Mouse (Mus musculus) ovary, adult 18-20 months (tissue): ENCODE data around the gene Ccdc134.

Source experiments
- DNase-seq: peaks from one replicate; pipeline ENCODE4 v3.0.0; 2022; ENCODE audit warnings: low spot score, mixed read lengths

Ccdc134 gene

DNA sequence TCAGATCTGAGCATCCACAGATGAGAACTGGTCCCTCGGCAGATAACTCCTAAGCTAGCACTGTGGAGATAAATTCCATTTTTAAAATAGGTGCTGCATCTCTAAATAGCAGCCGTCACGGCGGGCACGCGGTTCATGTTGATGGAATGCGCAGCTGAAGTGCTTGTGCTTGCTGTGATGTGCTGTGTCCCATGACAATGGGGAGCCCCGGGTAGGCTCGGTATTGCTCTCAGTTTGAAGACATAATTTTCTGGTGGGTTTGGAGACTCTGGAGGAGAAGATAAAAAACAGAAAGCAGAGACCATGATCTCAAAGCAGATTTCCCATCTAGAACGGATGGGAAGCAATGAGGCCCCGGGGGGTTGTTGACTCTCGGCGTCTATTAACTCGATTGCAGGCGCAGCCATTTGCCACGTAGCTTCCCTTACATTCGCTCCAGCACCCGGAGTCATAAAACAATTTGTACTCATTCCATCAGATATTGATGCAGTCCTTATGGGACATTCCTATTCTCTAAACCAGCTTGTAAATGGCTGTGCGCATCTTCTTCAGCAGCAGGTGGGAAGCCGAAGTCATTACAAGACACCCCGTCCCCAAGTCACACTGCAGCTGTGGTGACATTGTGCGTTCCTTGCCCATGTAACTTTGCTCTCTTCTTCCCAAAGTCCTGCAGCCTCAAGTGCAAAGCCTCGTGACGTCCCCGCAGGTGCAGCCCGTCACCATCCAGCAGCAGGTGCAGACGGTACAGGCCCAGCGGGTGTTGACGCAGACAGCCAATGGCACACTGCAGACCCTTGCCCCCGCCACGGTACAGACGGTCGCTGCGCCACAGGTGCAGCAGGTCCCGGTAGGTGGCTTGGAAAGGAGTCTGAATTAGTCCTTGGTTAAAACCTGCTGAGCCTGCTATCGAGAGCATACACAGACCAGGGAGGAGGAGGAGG, 43.0 kb downstream of the Ccdc134 start:
- no peak for DNase-seq

DNA sequence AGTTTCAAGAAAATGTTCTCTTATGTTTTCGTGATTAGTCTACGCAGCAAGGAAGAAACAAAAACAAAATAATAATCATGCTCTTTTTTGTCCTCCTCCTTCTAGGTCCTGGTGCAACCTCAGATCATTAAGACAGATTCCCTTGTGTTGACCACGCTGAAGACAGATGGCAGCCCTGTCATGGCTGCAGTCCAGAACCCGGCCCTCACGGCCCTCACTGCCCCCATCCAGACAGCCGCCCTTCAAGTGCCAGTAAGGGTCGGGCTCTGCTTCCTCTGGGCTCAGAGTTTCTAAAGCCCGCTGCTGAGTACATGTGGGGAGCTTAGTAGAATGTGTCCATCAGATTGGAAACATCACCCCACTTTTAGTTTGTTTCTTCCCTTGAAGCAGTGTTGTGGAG, 44.9 kb downstream of the Ccdc134 start:
- no peak for DNase-seq

DNA sequence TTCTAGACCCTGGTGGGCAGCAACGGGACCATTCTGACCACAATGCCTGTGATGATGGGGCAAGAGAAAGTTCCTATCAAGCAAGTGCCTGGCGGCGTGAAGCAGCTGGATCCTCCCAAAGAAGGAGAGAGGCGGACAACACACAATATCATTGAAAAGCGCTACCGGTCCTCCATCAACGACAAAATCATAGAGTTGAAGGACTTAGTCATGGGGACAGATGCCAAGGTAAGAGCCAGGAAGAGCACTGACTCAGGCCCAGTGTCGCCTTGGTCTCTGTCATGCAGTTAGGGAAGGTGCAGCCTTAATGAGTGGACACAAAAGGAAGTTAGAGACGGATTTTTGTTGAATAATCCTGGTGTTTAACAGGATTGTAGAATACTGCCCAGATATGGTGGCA, 47.4 kb downstream of the Ccdc134 start:
- no peak for DNase-seq

DNA sequence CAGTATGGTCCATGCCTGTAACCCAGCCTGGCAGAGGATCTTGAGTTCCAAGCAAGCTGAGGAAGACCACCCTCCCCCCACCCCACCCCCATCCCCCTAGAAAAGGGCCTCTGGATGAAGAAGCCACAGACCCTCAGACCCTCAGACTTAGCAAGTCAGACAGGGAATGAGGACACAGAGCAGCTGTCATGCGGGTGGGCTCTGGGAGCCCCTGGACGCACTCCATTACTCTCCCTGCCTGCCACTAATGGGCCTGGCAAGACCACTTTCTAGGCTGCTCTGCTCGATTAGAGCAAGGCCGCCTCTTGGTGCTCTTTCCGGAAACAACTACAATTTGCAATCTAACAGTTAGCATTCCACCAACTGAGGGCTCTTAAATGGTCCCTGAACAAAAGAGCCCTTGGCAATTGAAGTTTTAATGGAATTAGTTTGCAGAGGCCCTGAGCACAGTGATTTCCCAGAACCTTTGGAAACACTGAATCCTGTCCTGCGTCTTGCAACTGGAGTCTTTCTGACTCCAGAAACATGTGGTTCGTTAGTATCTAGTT, 50.1 kb downstream of the Ccdc134 start:
- DNase-seq = no peak

DNA sequence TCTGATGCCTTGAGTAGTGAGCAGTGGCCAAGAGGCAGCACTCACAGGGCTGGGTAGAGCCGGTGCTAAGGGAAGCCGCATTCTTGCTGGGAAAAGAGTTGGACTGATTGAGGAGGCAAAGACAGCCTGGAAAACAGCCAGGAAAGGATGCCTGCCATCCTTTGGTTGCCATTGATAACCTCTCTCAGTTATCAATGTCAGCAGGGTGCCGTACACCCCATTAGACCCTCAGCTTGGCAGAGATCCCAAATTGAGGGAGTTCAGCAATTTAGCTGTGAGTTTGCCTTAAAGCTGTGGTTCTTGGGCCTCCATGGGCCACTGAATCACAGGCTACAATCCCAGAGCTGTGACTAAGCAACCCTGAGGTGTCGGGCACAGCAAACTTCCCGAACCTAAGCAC, 53.4 kb downstream of the Ccdc134 start:
- no peak for DNase-seq

DNA sequence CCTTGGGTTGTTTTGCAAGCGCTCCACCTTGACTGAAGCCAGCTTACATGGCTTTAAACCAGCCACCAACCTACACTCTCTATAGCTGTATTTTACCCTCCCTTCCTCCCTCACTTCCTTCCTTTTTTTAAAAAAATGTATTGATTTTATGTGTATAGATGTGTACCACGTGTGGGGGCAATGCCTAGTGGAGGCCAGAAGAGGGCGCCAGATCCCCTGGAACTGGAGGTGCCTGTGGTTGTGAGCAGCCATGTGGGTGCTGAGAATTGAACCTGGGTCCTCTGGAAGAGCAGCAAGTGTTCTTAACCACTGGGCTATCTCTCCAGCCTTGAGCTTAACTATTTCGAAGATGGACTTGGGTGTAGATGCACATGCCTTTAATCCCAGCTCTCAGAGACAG, 54.6 kb downstream of the Ccdc134 start:
- no peak for DNase-seq

DNA sequence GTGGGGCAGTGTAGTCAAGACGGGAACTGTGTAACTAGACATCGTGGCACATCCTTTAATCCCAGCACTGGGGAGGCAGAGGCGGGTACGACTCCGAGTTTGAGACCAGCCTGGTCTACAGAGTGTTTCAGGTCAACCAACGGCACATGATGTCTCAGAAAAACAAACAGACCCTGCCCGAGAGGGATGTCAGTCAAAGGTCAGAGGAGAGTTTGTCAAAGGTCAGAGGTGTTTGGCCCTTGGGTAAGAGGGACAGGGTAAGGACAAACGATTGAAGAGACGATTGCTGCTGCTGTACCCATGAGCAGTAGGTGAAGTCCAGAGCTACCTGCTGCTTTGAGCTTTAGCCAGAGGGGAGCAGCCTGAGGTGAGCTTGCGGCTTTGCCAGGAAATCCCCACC, 55.9 kb downstream of the Ccdc134 start:
- DNase-seq = no peak

DNA sequence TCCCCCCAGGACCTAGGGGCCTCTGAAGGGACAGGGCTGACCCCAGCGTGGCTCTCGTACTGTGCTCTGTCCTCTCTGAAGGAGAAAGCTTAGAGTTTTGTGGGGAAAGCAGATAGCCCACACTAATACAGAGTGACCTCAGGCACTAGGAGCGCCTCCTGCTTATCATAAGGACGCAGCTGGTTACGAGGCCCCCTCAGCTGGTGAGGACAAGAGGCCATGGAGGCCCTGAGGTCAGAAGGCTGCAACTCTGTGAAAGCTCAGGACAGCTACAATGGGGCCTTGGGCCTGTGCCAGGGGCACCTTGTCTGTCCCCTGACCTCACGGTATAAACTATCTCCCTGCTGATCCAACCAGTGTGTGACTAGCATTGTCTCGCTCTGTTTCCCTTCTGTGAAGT, 56.5 kb downstream of the Ccdc134 start:
- DNase-seq = no peak

DNA sequence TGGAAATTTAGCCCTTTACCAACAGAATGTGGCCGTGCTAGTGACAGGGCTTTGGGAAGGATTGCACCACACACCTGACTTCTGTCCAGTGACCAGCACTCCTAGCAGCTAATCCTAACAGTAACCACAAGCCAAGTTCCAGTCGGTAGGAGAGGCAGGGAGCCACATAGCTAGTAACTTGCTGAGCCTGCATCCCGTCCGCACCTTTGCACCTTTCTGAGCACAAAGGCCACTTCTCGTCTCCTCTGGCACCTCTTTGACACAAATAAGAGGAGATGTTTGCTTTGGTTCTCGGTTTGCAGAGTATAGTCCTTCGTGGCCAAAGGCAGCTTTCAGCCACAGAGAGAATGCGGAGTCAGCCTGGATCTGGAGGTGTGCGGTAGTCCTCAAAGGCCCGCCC, 56.9 kb downstream of the Ccdc134 start:
- DNase-seq = no peak

DNA sequence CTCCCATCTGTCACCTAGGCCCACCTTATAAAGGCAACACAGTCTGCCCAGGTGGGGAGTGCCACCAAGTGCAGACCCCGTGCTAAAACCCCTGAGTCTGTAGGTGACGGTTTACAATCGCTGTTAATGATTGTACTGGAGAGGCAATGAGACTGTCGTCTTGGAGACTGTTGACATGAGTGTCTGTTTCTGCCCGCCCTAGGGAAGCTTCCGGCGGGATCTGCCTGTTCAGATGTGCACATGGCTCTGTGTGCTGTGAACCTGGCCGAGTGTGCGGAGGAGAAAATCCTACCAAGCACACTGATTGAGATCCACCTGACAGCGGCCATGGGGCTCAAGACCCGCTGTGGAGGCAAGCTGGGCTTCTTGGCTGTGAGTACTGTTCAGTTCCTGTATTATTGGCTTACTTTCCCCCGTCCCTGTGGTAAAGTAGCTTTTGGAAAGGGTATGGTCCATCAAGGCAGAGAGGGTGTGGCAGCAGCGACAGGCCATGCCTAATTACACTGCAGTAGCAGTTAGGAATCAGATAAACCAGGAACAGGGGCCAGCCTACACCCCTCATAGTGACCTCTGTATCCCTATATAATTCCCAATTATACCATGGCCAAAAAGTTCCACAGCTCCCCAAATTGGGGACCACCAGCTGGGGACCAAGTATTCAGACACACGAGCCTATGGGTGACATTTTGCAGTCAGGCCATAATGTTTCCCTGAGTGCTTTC, 57.5 kb downstream of the Ccdc134 start:
- DNase-seq = no peak

DNA sequence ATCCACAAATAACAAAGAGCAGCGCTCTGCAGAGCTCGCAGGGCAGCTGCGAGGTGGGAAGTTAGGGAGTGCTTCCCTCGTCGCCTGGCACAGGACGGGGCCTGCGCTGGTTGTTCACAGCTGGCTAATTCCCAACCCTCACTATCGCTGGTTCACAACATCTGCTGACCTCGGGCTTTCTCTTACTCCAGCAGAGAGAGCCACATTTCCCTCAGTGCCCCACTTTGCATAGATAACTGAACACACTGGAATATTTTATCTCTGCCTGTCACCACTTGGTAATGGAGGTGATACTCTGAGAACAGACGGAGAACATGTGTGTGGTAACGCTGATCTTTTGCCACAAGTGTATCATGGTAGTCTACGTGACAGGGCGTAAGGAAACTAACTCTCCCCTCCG, 58.4 kb downstream of the Ccdc134 start:
- no peak for DNase-seq

DNA sequence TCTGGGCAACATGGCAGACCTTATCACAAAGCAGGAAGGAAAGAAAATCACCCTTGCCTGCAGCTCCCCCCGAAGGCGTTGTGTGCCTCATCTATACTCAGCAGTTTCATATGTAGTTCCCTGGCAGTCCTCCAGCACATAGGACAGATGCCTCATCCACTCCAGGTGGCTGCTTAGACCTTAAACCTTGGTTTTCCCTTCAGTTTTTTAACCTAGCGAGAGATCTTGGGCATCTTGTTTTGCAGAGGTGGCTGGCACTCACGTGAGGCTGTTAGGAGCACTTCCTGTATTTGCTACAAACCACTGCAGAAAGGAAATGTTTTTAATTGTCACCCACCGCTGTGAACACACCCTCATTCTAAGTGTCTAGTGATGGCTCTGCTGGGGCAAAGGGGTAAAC, 59.2 kb downstream of the Ccdc134 start:
- no peak for DNase-seq

DNA sequence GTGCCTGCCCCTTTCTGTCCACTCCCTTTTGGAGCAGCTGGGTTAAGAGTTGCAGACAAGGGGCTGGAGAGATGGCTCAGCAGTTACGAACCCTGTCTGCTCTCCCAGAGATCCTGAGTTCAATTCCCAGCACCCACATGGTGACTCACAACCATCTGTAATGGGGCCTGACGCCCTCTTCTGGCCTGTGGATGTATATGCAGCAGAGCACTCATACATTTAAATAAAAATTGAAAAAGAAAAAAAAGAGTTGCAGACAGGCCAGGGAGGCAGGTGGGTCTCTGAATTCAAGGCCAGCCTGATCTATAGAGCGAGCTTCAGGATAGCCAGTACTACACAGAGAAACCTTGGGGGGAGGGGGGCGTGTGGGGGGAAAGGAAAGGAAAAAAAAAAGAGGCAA, 59.7 kb downstream of the Ccdc134 start:
- no peak for DNase-seq

DNA sequence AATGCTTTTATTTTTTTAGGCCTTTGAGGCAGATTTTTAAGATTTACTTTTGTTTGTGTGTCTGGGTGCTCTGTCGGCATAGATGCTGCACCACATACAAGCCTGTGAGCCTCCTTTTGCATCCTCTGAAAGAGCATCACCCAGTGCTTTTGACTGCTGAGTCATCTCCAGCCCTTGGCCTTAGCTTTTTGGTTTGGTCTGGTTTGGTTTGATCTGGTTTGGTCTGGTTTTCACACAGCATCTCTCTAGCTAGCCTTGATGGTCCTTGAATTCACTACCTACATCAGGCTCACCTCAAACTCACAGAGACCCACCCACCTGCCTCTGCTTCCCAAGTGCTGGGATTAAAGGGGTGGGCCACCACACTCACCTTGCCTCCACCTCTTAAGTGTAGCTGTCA, 60.2 kb downstream of the Ccdc134 start:
- DNase-seq = no peak

DNA sequence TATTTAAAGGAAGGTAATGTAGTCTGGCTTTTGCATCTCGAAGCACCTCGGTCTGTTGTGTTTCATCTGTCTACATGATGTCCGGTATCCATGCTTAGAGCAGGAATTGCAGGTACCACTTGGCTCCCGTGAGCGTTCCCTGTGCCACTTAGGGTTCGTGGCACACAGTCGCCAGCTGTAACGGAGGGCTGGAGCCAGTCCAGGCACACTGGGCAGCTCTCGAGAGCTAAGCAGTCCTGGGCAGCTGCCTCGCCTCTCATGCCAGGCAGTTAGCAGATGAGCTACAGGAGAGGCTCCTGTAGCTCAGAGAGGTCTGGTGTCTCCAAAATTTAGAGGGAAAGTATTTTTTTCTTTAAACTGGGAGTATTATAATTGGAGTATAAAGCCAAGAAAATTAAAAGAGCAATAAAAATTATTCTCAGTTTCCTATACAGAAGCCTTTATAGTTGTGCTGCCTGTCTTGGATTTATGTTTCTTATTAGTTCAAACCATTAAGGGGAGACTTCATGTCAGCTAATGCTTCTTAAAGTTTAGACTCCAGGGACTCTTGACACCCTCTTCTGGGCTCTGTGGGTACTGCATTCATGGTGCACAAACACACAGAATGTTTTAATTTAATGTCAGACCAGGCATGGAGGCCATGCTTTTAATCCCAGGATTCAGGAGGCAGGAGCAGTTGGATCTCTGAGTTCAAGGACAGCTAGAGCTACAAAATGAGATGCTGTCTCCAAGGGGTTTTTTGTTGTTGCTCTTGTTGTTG, 60.9 kb downstream of the Ccdc134 start:
- DNase-seq = no peak
